ENCODE assay signal across 14 mouse cellular contexts in the genomic region with DNA sequence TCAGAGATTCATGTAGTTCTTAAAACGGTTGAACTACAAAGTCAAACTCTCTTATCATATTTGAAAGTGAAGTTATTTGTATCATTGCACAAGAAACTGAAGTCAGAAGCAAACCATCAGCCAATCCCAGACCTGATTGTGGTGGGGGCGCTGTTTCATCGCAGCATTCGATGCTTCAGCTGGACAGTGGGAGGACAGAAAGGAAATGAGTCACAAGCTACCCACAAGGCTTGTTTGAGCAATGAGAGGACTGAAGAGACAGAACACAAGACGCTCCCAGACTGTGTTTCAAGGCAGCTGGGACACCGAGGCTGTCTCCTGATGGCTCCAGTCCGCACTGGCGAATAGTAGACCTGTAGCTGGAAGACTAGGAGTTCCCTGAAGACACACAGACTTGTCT. TPM values are rescaled to one million over a fixed set of nuclear protein-coding genes. Genes with fewer than 3 reads are reported as not detected.
A peak's percentile ranks its signal among the peaks of the same experiment; 100 is the strongest.
DNase-seq lines count a peak whose midpoint lies in the region; ATAC-seq and TF ChIP-seq lines count a peak whose summit lies in the region.
"Had no signal": no experiment of that assay in that cellular context is flagged by ENCODE, and none has a peak within 500 bp of the region (broad histone marks: within the 10 kb centered on the region; RNA-seq: fewer than 3 reads in every experiment).

No protein-coding gene starts in this region.

- 63% methylated on average over 8 of the region's 8 CpGs for whole genome bisulfite sequencing in heart, postnatal 0 days
- 78% methylated on average over 8 of the region's 8 CpGs for WGBS in stomach, postnatal 0 days
- 92% methylated on average over 8 of the region's 8 CpGs for WGBS in hindbrain, postnatal 0 days

- no peaks in the 10 kb centered on the region for H3K27me3 ChIP-seq in heart, postnatal 0 days (ENCODE audit: control insufficient read depth, insufficient read depth, low read length)
- no peaks in the 10 kb centered on the region for H3K27me3 ChIP-seq in stomach, postnatal 0 days (ENCODE audit: control insufficient read depth, insufficient read depth, low read length)
- no peaks in the 10 kb centered on the region for H3K27me3 ChIP-seq in hindbrain, postnatal 0 days (ENCODE audit: insufficient read depth, low read length)
- H3K27me3 ChIP-seq: forebrain, embryonic 13.5 days; liver, embryonic 13.5 days had no signal

- H3K4me3 ChIP-seq in heart, postnatal 0 days (ENCODE audit: low read depth, low read length): no peak overlapping the region
- H3K4me3 ChIP-seq in stomach, postnatal 0 days (ENCODE audit: low read depth, low read length): no peak overlapping the region
- no peak overlapping the region for H3K4me3 ChIP-seq in hindbrain, postnatal 0 days (ENCODE audit: low read length)
- H3K4me3 ChIP-seq: forebrain, embryonic 13.5 days; heart, embryonic 13.5 days; liver, embryonic 13.5 days; midbrain, embryonic 10.5 days had no signal

- H3K27ac ChIP-seq in heart, postnatal 0 days (ENCODE audit: low read depth): no peak overlapping the region
- H3K27ac ChIP-seq in stomach, postnatal 0 days (replicated peaks): no peak overlapping the region
- H3K27ac ChIP-seq in hindbrain, postnatal 0 days: no peak overlapping the region
- H3K27ac ChIP-seq: forebrain, embryonic 13.5 days; heart, embryonic 13.5 days; liver, embryonic 13.5 days; midbrain, embryonic 10.5 days had no signal

- H3K9ac ChIP-seq in heart, postnatal 0 days (replicated peaks; ENCODE audit: low read depth, low read length): no peak overlapping the region
- no peak overlapping the region for H3K9ac ChIP-seq in stomach, postnatal 0 days (ENCODE audit: low read length)
- no peak overlapping the region for H3K9ac ChIP-seq in hindbrain, postnatal 0 days (replicated peaks; ENCODE audit: low read length)
- H3K9ac ChIP-seq: forebrain, embryonic 13.5 days; heart, embryonic 13.5 days; liver, embryonic 13.5 days had no signal

- peak; percentile 83 for ATAC-seq in frontal cortex, adult (ENCODE audit: low TSS enrichment)
- ATAC-seq in heart, postnatal 0 days (ENCODE audit: insufficient read depth, low read depth): no peak
- ATAC-seq in stomach, postnatal 0 days (ENCODE audit: low FRiP score, low TSS enrichment): no peak
- ATAC-seq in hindbrain, postnatal 0 days: no peak
- ATAC-seq: forebrain, embryonic 13.5 days had no signal

- H3K36me3 ChIP-seq in heart, postnatal 0 days (replicated peaks; ENCODE audit: control insufficient read depth, insufficient read depth, low read length): no peaks in the 10 kb centered on the region
- no peaks in the 10 kb centered on the region for H3K36me3 ChIP-seq in stomach, postnatal 0 days (ENCODE audit: control insufficient read depth, insufficient read depth, low read length)
- no peaks in the 10 kb centered on the region for H3K36me3 ChIP-seq in hindbrain, postnatal 0 days (ENCODE audit: insufficient read depth, low read length)
- H3K36me3 ChIP-seq: heart, embryonic 13.5 days; liver, embryonic 13.5 days; midbrain, embryonic 10.5 days had no signal

- peak; percentile 9; the same call in 1 of the 2 replicates for TF ChIP-seq CTCF in heart, postnatal 0 days (IDR thresholded peaks at IDR 0.05; ENCODE audit: low read depth)
- TF ChIP-seq CTCF in stomach, postnatal 0 days (IDR thresholded peaks at IDR 0.05; ENCODE audit: low read depth): peak; percentile 10; the same call in 1 of the 2 replicates
- TF ChIP-seq CTCF in hindbrain, postnatal 0 days (IDR thresholded peaks at IDR 0.05; ENCODE audit: low read depth): no peak

- DNase-seq in frontal cortex, postnatal 10 days (ENCODE audit: low spot score in 2 of 2): no peak
- peak; percentile 76 for DNase-seq in right cerebral cortex, adult 18-20 months
- no peak for DNase-seq in right cerebral cortex, postnatal 4 days
- peak; percentile 6 for DNase-seq in heart, postnatal 0 days (ENCODE audit: low spot score)
- DNase-seq in stomach, postnatal 0 days (ENCODE audit: low spot score): no peak
- DNase-seq in hindbrain, postnatal 0 days (ENCODE audit: low spot score): no peak
- no peak for DNase-seq in ovary, postnatal 14 days (ENCODE audit: low spot score)
- DNase-seq: kidney, postnatal 4 days; liver, embryonic 13.5 days; thymus, postnatal 25 days had no signal

- H3K4me1 ChIP-seq in heart, postnatal 0 days (ENCODE audit: control insufficient read depth, insufficient read depth): no peaks in the 10 kb centered on the region
- H3K4me1 ChIP-seq in stomach, postnatal 0 days (replicated peaks; ENCODE audit: control insufficient read depth, insufficient read depth): no peaks in the 10 kb centered on the region
- H3K4me1 ChIP-seq in hindbrain, postnatal 0 days (ENCODE audit: insufficient read depth, low read length): peaks cover 5% of the 10 kb centered on the region; the same call in 1 of the 2 replicates
- H3K4me1 ChIP-seq: heart, embryonic 13.5 days; liver, embryonic 13.5 days had no signal

- H3K4me2 ChIP-seq in heart, postnatal 0 days (ENCODE audit: low read depth, low read length): no peak overlapping the region
- H3K4me2 ChIP-seq in stomach, postnatal 0 days (replicated peaks; ENCODE audit: low read depth): no peak overlapping the region
- H3K4me2 ChIP-seq in hindbrain, postnatal 0 days (ENCODE audit: low read depth, low read length): no peak overlapping the region
- H3K4me2 ChIP-seq: forebrain, embryonic 13.5 days; heart, embryonic 13.5 days; liver, embryonic 13.5 days had no signal

- H3K9me3 ChIP-seq in heart, postnatal 0 days (replicated peaks; ENCODE audit: control insufficient read depth, low read length): no peaks in the 10 kb centered on the region
- H3K9me3 ChIP-seq in stomach, postnatal 0 days (ENCODE audit: control insufficient read depth, low read length): no peaks in the 10 kb centered on the region
- no peaks in the 10 kb centered on the region for H3K9me3 ChIP-seq in hindbrain, postnatal 0 days (ENCODE audit: low read length)
- H3K9me3 ChIP-seq: forebrain, embryonic 13.5 days; heart, embryonic 13.5 days; liver, embryonic 13.5 days; midbrain, embryonic 10.5 days had no signal

- TF ChIP-seq EP300 in heart, postnatal 0 days (IDR thresholded peaks at IDR 0.05; ENCODE audit: low read depth): no peak
- TF ChIP-seq EP300 in stomach, postnatal 0 days (optimal IDR thresholded peaks at IDR 0.05): no peak

RNA-seq across cellular contexts. Expression of a gene that starts 36.9 kb away (rescaled TPM):
- total RNA-seq in heart, postnatal 0 days (2014; rRNA removed; ENCODE audit: low replicate concordance): 4.1 and 15.8 TPM in 2 replicates
- polyA plus RNA-seq in heart, postnatal 0 days (2015; fragmentation: Nextera tagmentation; extraction: Ambion mirVana): 3.7 and 3.8 TPM in 2 replicates
- polyA plus RNA-seq in stomach, postnatal 0 days (2015; fragmentation: Nextera tagmentation; extraction: Ambion mirVana): 2.9 and 3.8 TPM in 2 replicates
- 2.1 and 2.5 TPM in 2 replicates for total RNA-seq in hindbrain, postnatal 0 days (2014; rRNA removed)
- 3.2 and 4.0 TPM in 2 replicates for polyA plus RNA-seq in hindbrain, postnatal 0 days (2015; fragmentation: Nextera tagmentation; extraction: Ambion mirVana)
- polyA plus RNA-seq: liver, embryonic 13.5 days; midbrain, embryonic 10.5 days had no signal

Comparison
In these comparisons a context has a peak if more than half of its experiments do, and no peak if none do; other contexts are left out.
1. DNase-seq: peak in right cerebral cortex, adult 18-20 months (single experiment) and heart, postnatal 0 days (single experiment); none in frontal cortex, postnatal 10 days (0 of 2), right cerebral cortex, postnatal 4 days (single experiment), stomach, postnatal 0 days (single experiment), hindbrain, postnatal 0 days (single experiment) and ovary, postnatal 14 days (single experiment).